Mouse (Mus musculus) thymus, adult 2 months (tissue): ENCODE results near the gene Spata3. TPM values are rescaled to one million over a fixed set of nuclear protein-coding genes. Genes with fewer than 3 reads are reported as not detected.

Experiments used
- DNase-seq: peaks from one replicate; pipeline ENCODE4 v3.0.0; 2021
- H3K27ac ChIP-seq: fragments of 200-500 bp; 2 replicates; pipeline ENCODE4 v1.5.1; 2012; ENCODE audit warnings: low read length, control low read depth; ENCODE audit not compliant: control insufficient read depth, insufficient read depth
- H3K27me3 ChIP-seq: fragments of 200-500 bp; 2 replicates; pipeline ENCODE4 v1.6.1; 2012; ENCODE audit warnings: mild to moderate bottlenecking, low read length, moderate library complexity, mixed read lengths; ENCODE audit not compliant: control insufficient read depth, insufficient read depth
- H3K36me3 ChIP-seq: fragments of 200-500 bp; 2 replicates; pipeline ENCODE4 v1.6.1; 2012; ENCODE audit warnings: mild to moderate bottlenecking, low read length, moderate library complexity; ENCODE audit not compliant: control insufficient read depth, insufficient read depth
- H3K4me1 ChIP-seq: fragments of 200-500 bp; replicated peaks from 2 replicates; pipeline ENCODE4 v1.6.1; 2012; ENCODE audit warnings: low read length; ENCODE audit not compliant: control insufficient read depth, insufficient read depth
- H3K4me3 ChIP-seq: fragments of 200-500 bp; 2 replicates; pipeline ENCODE4 v1.5.1; 2012; ENCODE audit warnings: mild to moderate bottlenecking, low read length, control low read depth, moderate library complexity; ENCODE audit not compliant: control insufficient read depth, insufficient read depth
- CTCF ChIP-seq: fragments of 200-500 bp; IDR thresholded peaks from 2 replicates; pipeline ENCODE4 v1.5.1; 2012; ENCODE audit warnings: mild to moderate bottlenecking, control low read depth, low read length, moderate library complexity, borderline replicate concordance; ENCODE audit not compliant: control insufficient read depth, poor library complexity, insufficient read depth; ENCODE audit errors: extremely low read depth
- POLR2A ChIP-seq: fragments of 200-500 bp; IDR thresholded peaks from 2 replicates; pipeline ENCODE4 v1.6.1; 2012; ENCODE audit warnings: mild to moderate bottlenecking, low read length, control low read depth, moderate library complexity; ENCODE audit not compliant: control insufficient read depth, poor library complexity, insufficient read depth; ENCODE audit errors: extremely low read depth
- WGBS: fragments of 180-500 bp; shearing (Covaris S2); methylation state at CpG from one replicate; pipeline ENCODE4 v1.1.7; 2018; 5-methylcytosine and 5-hydroxymethylcytosine counted together
- polyA plus RNA-seq: library from polyadenylated mRNA; depleted of rRNA; stranded (reverse); fragments of >200 nt; gene quantifications from 2 replicates; pipeline ENCODE4 v1.2.3, GENCODE M21; 2012; rRNA removed

The Spata3 gene
- polyA plus RNA-seq, 1 experiment: 0.49 TPM

- no peaks in the 10 kb centered on the region for H3K36me3 ChIP-seq
- H3K4me1 ChIP-seq: peaks cover 9% of the 10 kb centered on the region
- over 99% methylated on average over 4 of the region's 4 CpGs for WGBS
- DNase-seq: no peak
- TF ChIP-seq CTCF (no peak), POLR2A (no peak)
- no peaks in the 10 kb centered on the region for H3K27me3 ChIP-seq
- no peak overlapping the region for H3K4me3 ChIP-seq
- H3K27ac ChIP-seq: no peak overlapping the region
These were observed 39.7 kb downstream of the Spata3 start for GRCm38 (mm10) chr1:86056284-86056683.

GRCm38 (mm10) chr1:86058856-86059769 lies 42.5 kb downstream of the Spata3 start:
- Histone ChIP-seq H3K27me3 (no peaks in the 10 kb centered on the region), H3K36me3 (no peaks in the 10 kb centered on the region), H3K4me1 (peaks cover 9% of the 10 kb centered on the region), H3K4me3 (peak overlapping the region; percentile 32), H3K27ac (no peak overlapping the region)
- TF ChIP-seq CTCF (peak; percentile 96), POLR2A (no peak)
- peak; percentile 91 for DNase-seq
- 15% methylated on average over 21 of the region's 21 CpGs for WGBS

GRCm38 (mm10) chr1:86062523-86062922 lies 45.9 kb downstream of the Spata3 start:
- H3K4me1 ChIP-seq: peaks cover 11% of the 10 kb centered on the region
- TF ChIP-seq CTCF (no peak), POLR2A (no peak)
- 82% methylated on average over 6 of the region's 6 CpGs for WGBS
- no peaks in the 10 kb centered on the region for H3K27me3 ChIP-seq
- H3K4me3 ChIP-seq: no peak overlapping the region
- H3K27ac ChIP-seq: no peak overlapping the region
- DNase-seq: no peak
- no peaks in the 10 kb centered on the region for H3K36me3 ChIP-seq

- H3K4me3 ChIP-seq: peak within 1 kb of the TSS; percentile 72
- peaks cover 7% of the 10 kb centered on the region for H3K4me1 ChIP-seq
- TF ChIP-seq CTCF (0 out of 2 replicates have a peak, but pooled peaks have one; percentile 30), POLR2A (no peak)
- H3K27me3 ChIP-seq: no peaks in the 10 kb centered on the region
- WGBS: under 1% methylated on average over 45 of the region's 47 CpGs
- H3K27ac ChIP-seq: no peak within 1 kb of the TSS
- DNase-seq: peak; percentile 92
- H3K36me3 ChIP-seq: no peaks in the 10 kb centered on the region
These were observed 47.8 kb downstream of the Spata3 start, which contains the start of gene Psmd1 for GRCm38 (mm10) chr1:86064271-86064991. Gene Psmd1 (plus strand): TSS chr1:86064387.

GRCm38 (mm10) chr1:86076565-86076964 lies 59.9 kb downstream of the Spata3 start:
- peaks cover 56% of the 10 kb centered on the region for H3K36me3 ChIP-seq

More at GRCm38 (mm10) chr1:86076565-86076964, 59.9 kb downstream of the Spata3 start:
- H3K27ac ChIP-seq: no peak overlapping the region
- no peak overlapping the region for H3K4me3 ChIP-seq
- no peaks in the 10 kb centered on the region for H3K27me3 ChIP-seq
- TF ChIP-seq CTCF: no peak
- TF ChIP-seq POLR2A: no peak
- H3K4me1 ChIP-seq: no peaks in the 10 kb centered on the region
- DNase-seq: no peak
- WGBS: 95% methylated on average over 2 of the region's 2 CpGs

Other genes starting within 250 kb of the Spata3 start
- gene A630001G21Rik, start 238.2 kb upstream of the Spata3 start, polyA plus RNA-seq: 17.2 and 19.5 TPM in 2 replicates
- 65.1 and 72.8 TPM in 2 replicates for gene Cab39, start 223.4 kb upstream of the Spata3 start, polyA plus RNA-seq
- 186 and 232 TPM in 2 replicates for gene Itm2c, start 122.5 kb upstream of the Spata3 start, polyA plus RNA-seq
- gene 4933407L21Rik, start 88.3 kb upstream of the Spata3 start, polyA plus RNA-seq: 1.5 and 2.2 TPM in 2 replicates
- 1.5 and 1.8 TPM in 2 replicates for gene Gpr55, start 55.8 kb upstream of the Spata3 start, polyA plus RNA-seq
- gene 2810459M11Rik, start 29.0 kb downstream of the Spata3 start, polyA plus RNA-seq: 0.13 and 0.34 TPM in 2 replicates
- gene Psmd1, start 47.6 kb downstream of the Spata3 start, polyA plus RNA-seq: 59.7 and 61.2 TPM in 2 replicates
- 0.28 TPM in 1 of 2 replicates, not detected in the other for gene Htr2b, start 95.2 kb downstream of the Spata3 start, polyA plus RNA-seq
- gene Gm21972, start 116.8 kb downstream of the Spata3 start, polyA plus RNA-seq: not detected in 2 replicates
- 5.8 and 6.4 TPM in 2 replicates for gene Armc9, start 138.0 kb downstream of the Spata3 start, polyA plus RNA-seq